Mouse (Mus musculus): ENCODE data around the gene Mta2. TPM values are rescaled to one million over a fixed set of nuclear protein-coding genes. Genes with fewer than 3 reads are reported as not detected.
"Not testable (repeated sequence)": the region's sequence is repeated elsewhere in the genome, so short reads cannot be mapped to it uniquely, and the experiment has no call there.

Mta2 gene
- polyA plus RNA-seq, 1 experiment = 57.9 TPM

GRCm38 (mm10) chr19:8953135-8954039 lies 11.7 kb downstream of the Mta2 start, which contains the start of gene Tut1:
Tut1 (plus strand) TSS chr19:8953847.
- TF ChIP-seq POLR2A (IDR thresholded peaks at IDR 0.05; ENCODE audit: borderline replicate concordance, extremely low read depth, insufficient read depth, insufficient read length, poor library complexity, severe bottlenecking) (no peak), CTCF (IDR thresholded peaks at IDR 0.05; ENCODE audit: borderline replicate concordance, extremely low read depth, insufficient read depth, insufficient read length) (no peak)
- DNase-seq (ENCODE audit: low read depth) = peak; percentile 100

GRCm38 (mm10) chr19:8954171-8954570 lies 12.5 kb downstream of the Mta2 start:
- peak; percentile 7 for DNase-seq (ENCODE audit: low read depth)
- no peak for TF ChIP-seq CTCF (IDR thresholded peaks at IDR 0.05; ENCODE audit: borderline replicate concordance, extremely low read depth, insufficient read depth, insufficient read length)
- no peak for TF ChIP-seq POLR2A (IDR thresholded peaks at IDR 0.05; ENCODE audit: borderline replicate concordance, extremely low read depth, insufficient read depth, insufficient read length, poor library complexity, severe bottlenecking)

GRCm38 (mm10) chr19:8962256-8962655 lies 20.6 kb downstream of the Mta2 start:
- no peak for DNase-seq (ENCODE audit: low read depth)
- TF ChIP-seq POLR2A (IDR thresholded peaks at IDR 0.05; ENCODE audit: borderline replicate concordance, extremely low read depth, insufficient read depth, insufficient read length, poor library complexity, severe bottlenecking) = no peak
- TF ChIP-seq CTCF (IDR thresholded peaks at IDR 0.05; ENCODE audit: borderline replicate concordance, extremely low read depth, insufficient read depth, insufficient read length) = no peak

GRCm38 (mm10) chr19:8965075-8965474 lies 23.4 kb downstream of the Mta2 start:
- DNase-seq (ENCODE audit: low read depth) = no peak
- TF ChIP-seq CTCF (IDR thresholded peaks at IDR 0.05; ENCODE audit: borderline replicate concordance, extremely low read depth, insufficient read depth, insufficient read length) (no peak), POLR2A (IDR thresholded peaks at IDR 0.05; ENCODE audit: borderline replicate concordance, extremely low read depth, insufficient read depth, insufficient read length, poor library complexity, severe bottlenecking) (no peak)

- no peak for TF ChIP-seq CTCF (IDR thresholded peaks at IDR 0.05; ENCODE audit: borderline replicate concordance, extremely low read depth, insufficient read depth, insufficient read length)
- TF ChIP-seq POLR2A (IDR thresholded peaks at IDR 0.05; ENCODE audit: borderline replicate concordance, extremely low read depth, insufficient read depth, insufficient read length, poor library complexity, severe bottlenecking) = no peak
- no peak for DNase-seq (ENCODE audit: low read depth)
Measured at GRCm38 (mm10) chr19:8965771-8966170, 24.1 kb downstream of the Mta2 start.

- no peak for TF ChIP-seq POLR2A (IDR thresholded peaks at IDR 0.05; ENCODE audit: borderline replicate concordance, extremely low read depth, insufficient read depth, insufficient read length, poor library complexity, severe bottlenecking)
- no peak for TF ChIP-seq CTCF (IDR thresholded peaks at IDR 0.05; ENCODE audit: borderline replicate concordance, extremely low read depth, insufficient read depth, insufficient read length)
- DNase-seq (ENCODE audit: low read depth) = no peak
Measured at GRCm38 (mm10) chr19:8966198-8966589, 24.5 kb downstream of the Mta2 start.

GRCm38 (mm10) chr19:8966590-8967372 lies 25.1 kb downstream of the Mta2 start, which contains the start of gene Eef1g:
Eef1g (plus strand) TSS chr19:8967041.
- DNase-seq (ENCODE audit: low read depth) = peak; percentile 100
- TF ChIP-seq CTCF (IDR thresholded peaks at IDR 0.05; ENCODE audit: borderline replicate concordance, extremely low read depth, insufficient read depth, insufficient read length) = no peak
- no peak for TF ChIP-seq POLR2A (IDR thresholded peaks at IDR 0.05; ENCODE audit: borderline replicate concordance, extremely low read depth, insufficient read depth, insufficient read length, poor library complexity, severe bottlenecking)

- TF ChIP-seq POLR2A (IDR thresholded peaks at IDR 0.05; ENCODE audit: borderline replicate concordance, extremely low read depth, insufficient read depth, insufficient read length, poor library complexity, severe bottlenecking) (no peak), CTCF (IDR thresholded peaks at IDR 0.05; ENCODE audit: borderline replicate concordance, extremely low read depth, insufficient read depth, insufficient read length) (no peak)
- peak; percentile 8 for DNase-seq (ENCODE audit: low read depth)
Measured at GRCm38 (mm10) chr19:8967373-8967743, 25.7 kb downstream of the Mta2 start.

- TF ChIP-seq CTCF (IDR thresholded peaks at IDR 0.05; ENCODE audit: borderline replicate concordance, extremely low read depth, insufficient read depth, insufficient read length) (no peak), POLR2A (IDR thresholded peaks at IDR 0.05; ENCODE audit: borderline replicate concordance, extremely low read depth, insufficient read depth, insufficient read length, poor library complexity, severe bottlenecking) (no peak)
- peak; percentile 11 for DNase-seq (ENCODE audit: low read depth)
Measured at GRCm38 (mm10) chr19:8967893-8968292, 26.2 kb downstream of the Mta2 start.

GRCm38 (mm10) chr19:8972491-8972890 lies 30.8 kb downstream of the Mta2 start:
- DNase-seq (ENCODE audit: low read depth) = not testable (repeated sequence)

GRCm38 (mm10) chr19:8974638-8975037 lies 33.0 kb downstream of the Mta2 start:
- no peak for DNase-seq (ENCODE audit: low read depth)

More at GRCm38 (mm10) chr19:8974638-8975037, 33.0 kb downstream of the Mta2 start:
- TF ChIP-seq POLR2A (IDR thresholded peaks at IDR 0.05; ENCODE audit: borderline replicate concordance, extremely low read depth, insufficient read depth, insufficient read length, poor library complexity, severe bottlenecking) (no peak), CTCF (IDR thresholded peaks at IDR 0.05; ENCODE audit: borderline replicate concordance, extremely low read depth, insufficient read depth, insufficient read length) (no peak)

Measured in brain, embryonic 14.5 days (tissue).